Mouse (Mus musculus) central nervous system, embryonic 18 days (tissue): ENCODE results near the gene Vmn1r88. TPM values are rescaled to one million over a fixed set of nuclear protein-coding genes. Genes with fewer than 3 reads are reported as not detected.

ENCODE experiments used
- polyA plus RNA-seq: library from polyadenylated mRNA; depleted of rRNA; stranded (reverse); fragments of >200 nt; gene quantifications from 2 replicates; pipeline ENCODE4 v1.2.3, GENCODE M21; 2012; rRNA removed

The Vmn1r88 gene
- polyA plus RNA-seq, result 0.01 TPM in 1 of 2 replicates, not detected in the other

DNA sequence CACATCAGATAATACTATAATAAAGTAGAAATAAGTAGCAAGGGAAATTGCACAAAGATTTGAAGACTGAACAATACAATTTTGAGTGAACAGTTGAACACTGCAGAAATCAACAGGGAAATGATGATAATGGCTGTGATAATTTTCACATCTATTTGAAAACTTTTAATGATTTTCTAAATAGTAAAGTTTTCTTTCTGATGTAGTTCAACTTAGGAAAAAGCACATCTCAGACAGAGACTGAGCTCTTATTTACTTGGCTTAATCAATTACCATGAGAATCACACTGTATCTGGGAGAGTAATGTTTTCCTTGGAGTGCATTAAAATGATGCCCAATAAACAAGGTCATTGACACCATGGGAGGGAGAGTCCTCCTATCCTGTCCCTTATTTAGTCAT lies at the start of gene Vmn1r88:
Gene Vmn1r88 (plus strand): TSS at position 301 of the 400 bp plus-strand sequence.

DNA sequence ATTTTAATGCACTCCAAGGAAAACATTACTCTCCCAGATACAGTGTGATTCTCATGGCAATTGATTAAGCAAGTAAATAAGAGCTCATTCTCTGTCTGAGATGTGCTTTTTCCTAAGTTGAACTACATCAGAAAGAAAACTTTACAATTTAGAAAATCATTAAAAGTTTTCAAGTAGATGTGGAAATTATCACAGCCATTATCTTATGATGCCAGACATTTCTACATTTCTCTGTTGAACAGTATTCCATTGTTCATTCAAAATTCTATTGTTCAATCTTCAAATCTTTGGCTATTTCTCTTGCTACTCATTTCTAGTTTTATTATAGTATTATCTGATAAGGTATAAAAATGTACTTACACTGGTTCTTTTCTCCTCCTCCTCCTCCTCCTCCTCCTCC lies 39.6 kb upstream of the Vmn1r88 start, which contains the start of gene Vmn1r86:
Gene Vmn1r86 (minus strand): TSS at position 101 of the 400 bp plus-strand sequence.

DNA sequence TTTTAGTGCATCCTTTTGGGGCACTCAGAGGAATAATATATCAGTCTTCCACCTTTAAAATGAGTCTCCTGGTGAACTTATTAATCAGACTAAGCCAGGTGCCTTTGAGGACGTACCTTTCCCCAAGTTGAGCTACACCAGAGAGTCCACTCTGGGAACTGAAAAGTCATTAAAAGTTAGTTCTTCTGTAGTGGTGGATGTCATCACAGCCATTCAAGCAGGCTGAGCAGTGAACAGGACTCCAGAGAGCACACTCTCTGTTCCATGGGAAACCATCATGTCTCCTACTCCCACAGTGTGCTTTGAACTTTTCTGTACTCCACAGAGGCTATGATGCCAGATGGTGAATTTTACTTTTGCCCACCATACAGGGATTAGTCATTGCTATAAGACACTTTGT lies 19.3 kb upstream of the Vmn1r88 start, which contains the start of gene Vmn1r87:
Gene Vmn1r87 (minus strand): TSS at position 101 of the 400 bp plus-strand sequence.

DNA sequence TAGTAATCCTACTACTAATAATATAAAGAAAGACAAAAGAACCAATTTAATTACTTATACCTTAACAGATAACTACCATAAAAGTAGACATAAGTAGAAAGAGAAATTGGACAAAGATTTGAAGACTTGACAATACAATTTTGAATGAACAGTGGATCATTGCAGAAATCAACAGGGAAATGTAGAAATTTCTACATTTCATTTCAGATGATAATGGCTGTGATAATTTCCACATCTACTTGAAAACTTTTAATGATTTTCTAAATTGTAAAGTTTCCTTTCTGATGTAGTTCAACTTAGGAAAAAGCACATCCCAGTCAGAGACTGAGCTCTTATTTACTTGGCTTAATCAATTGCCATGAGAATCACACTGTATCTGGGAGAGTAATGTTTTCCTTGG lies 53.4 kb downstream of the Vmn1r88 start, which contains the start of gene Vmn1r89:
Gene Vmn1r89 (plus strand): TSS at position 301 of the 400 bp plus-strand sequence.

Other genes with a start within 250 kb of the Vmn1r88 start
- 2,008 and 2,137 TPM in 2 replicates for gene Rps5, start 237.3 kb upstream of the Vmn1r88 start, polyA plus RNA-seq
- gene Rnf225, start 232.2 kb upstream of the Vmn1r88 start, polyA plus RNA-seq, result 1.9 and 2.0 TPM in 2 replicates
- 11.9 and 12.0 TPM in 2 replicates for gene Zfp324, start 193.7 kb upstream of the Vmn1r88 start, polyA plus RNA-seq
- gene Zfp446, start 181.7 kb upstream of the Vmn1r88 start, polyA plus RNA-seq, result 11.2 and 11.3 TPM in 2 replicates
- 1.1 and 1.2 TPM in 2 replicates for gene Slc27a5, start 161.4 kb upstream of the Vmn1r88 start, polyA plus RNA-seq
- gene Trim28, start 160.5 kb upstream of the Vmn1r88 start, polyA plus RNA-seq, result 367 and 417 TPM in 2 replicates
- gene Zbtb45, start 149.5 kb upstream of the Vmn1r88 start, polyA plus RNA-seq, result 30.5 and 39.6 TPM in 2 replicates
- gene Chmp2a, start 124.8 kb upstream of the Vmn1r88 start, polyA plus RNA-seq, result 212 and 230 TPM in 2 replicates
- 326 and 330 TPM in 2 replicates for gene Ube2m, start 121.3 kb upstream of the Vmn1r88 start, polyA plus RNA-seq
- 12.1 and 14.2 TPM in 2 replicates for gene Mzf1, start 104.8 kb upstream of the Vmn1r88 start, polyA plus RNA-seq
- 0.18 and 0.20 TPM in 2 replicates for gene Vmn1r85, start 64.4 kb upstream of the Vmn1r88 start, polyA plus RNA-seq
- gene Vmn1r86, start 39.7 kb upstream of the Vmn1r88 start, polyA plus RNA-seq, result 0.01 TPM in 2 replicates
- not detected in 2 replicates for gene Vmn1r87, start 19.4 kb upstream of the Vmn1r88 start, polyA plus RNA-seq
- gene Vmn1r89, start 53.5 kb downstream of the Vmn1r88 start, polyA plus RNA-seq, result not detected in 2 replicates
- gene Lig1, start 117.7 kb downstream of the Vmn1r88 start, polyA plus RNA-seq, result 34.0 and 39.0 TPM in 2 replicates
- gene Zswim9, start 119.2 kb downstream of the Vmn1r88 start, polyA plus RNA-seq, result 7.8 and 8.9 TPM in 2 replicates
- 2.0 and 2.1 TPM in 2 replicates for gene Pla2g4c, start 165.1 kb downstream of the Vmn1r88 start, polyA plus RNA-seq
- gene Cabp5, start 238.6 kb downstream of the Vmn1r88 start, polyA plus RNA-seq, result 0.43 and 0.56 TPM in 2 replicates